Mouse (Mus musculus): ENCODE results near the gene Cs.
A peak's percentile ranks its signal among the peaks of the same experiment; 100 is the strongest.
"Not testable (repeated sequence)": the region's sequence is repeated elsewhere in the genome, so short reads cannot be mapped to it uniquely, and the experiment has no call there.

Gene Cs

GRCm38 (mm10) chr10:128337306-128338181 is at the start of gene Cs:
Gene Cs (plus strand): TSS chr10:128337734.
- peak; percentile 96 for DNase-seq

DNA sequence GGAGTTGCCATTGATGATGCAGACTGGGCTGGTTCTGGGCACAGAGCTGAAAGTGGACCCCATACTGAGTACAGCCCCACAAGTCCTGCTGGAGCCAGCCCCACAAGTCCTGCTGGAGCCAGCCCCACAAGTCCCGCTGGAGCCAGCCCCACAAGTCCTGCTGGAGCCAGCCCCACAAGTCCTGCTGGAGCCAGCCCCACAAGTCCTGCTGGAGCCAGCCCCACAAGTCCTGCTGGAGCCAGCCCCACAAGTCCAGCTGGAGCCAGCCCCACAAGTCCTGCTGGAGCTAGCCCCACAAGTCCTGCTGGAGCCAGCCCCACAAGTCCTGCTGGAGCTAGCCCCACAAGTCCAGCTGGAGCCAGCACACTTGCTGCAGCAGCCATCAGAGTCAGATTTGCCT is 46.9 kb upstream of the Cs start:
- DNase-seq: not testable (repeated sequence)

DNA sequence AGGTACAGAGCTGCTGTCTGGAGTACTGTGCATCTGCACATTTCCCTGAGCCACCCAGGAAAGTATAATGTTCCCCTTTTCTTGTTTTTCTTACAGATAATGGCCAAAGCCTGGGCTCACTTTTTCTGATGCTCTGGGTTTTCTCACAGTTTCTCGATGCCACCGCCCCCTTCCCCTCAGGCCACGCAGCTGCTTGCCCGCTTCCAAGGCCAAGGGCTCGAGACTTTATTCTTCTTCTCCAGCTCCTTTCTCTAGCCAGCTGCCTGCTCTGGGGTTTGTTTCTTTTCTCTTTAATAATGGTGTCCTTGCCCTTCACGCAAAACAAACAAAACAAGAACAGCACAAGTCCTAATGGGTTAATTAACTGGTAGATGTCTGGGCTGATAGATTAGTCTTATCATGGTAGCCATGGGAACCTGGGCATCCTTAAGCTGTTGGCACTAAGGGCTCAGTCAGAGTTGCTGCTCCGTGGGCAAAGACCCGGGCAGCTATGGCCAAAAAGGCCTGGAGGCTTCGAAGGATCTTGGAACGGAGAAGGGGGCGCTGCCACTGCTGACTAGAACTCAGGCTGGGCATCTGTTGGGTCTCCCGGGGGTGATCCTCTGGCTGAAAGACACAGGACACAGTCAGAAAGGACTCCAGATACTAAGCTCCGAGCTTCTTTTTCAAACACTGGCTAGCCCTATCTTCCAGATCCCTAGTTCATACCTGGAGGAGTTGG is 41.0 kb upstream of the Cs start:
- DNase-seq: no peak

DNA sequence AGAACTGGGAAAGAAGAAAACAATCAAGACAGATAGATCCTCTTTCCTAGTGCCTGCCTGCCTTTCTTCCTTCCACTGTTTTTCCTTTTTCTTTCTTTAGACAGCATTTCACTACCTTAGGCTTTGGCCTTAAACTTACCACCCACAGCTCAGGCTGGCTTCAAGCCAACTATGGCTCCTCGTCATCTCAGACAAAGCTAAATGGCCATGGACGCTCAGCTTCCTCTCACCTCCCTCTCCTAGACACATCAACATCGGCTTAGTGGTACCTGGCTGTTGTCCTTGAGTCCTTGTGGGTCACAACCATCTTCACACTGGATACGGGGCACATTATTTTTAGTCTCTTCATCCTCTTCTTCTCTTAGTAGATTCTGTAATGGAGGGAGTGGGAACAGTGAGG is 40.3 kb upstream of the Cs start:
- DNase-seq: no peak

DNA sequence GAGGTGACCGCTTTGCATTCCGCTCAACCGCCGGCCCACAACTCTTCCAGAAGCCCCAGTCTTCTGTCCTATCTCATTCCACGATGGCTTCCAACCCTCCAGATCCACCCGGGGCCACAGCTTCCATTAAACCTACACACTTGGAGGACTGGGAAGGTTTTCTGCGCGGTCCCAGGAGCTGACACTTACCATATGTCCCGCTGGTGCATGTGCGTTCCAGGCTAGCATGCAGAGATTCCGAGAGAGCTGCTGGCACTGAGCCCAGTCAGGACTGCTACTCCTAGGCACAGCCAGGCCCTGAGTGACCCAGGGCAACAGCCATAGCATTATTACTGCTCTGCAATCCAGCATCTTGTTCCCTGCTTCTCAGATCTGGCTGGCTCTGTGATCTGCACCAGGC is 39.9 kb upstream of the Cs start:
- DNase-seq: no peak

- DNase-seq: no peak
Observed at GRCm38 (mm10) chr10:128298243-128298642, 39.3 kb upstream of the Cs start.

GRCm38 (mm10) chr10:128298702-128299171 is 38.8 kb upstream of the Cs start, which contains the start of gene Il23a:
Gene Il23a (minus strand): TSS chr10:128298752.
- DNase-seq: no peak

DNA sequence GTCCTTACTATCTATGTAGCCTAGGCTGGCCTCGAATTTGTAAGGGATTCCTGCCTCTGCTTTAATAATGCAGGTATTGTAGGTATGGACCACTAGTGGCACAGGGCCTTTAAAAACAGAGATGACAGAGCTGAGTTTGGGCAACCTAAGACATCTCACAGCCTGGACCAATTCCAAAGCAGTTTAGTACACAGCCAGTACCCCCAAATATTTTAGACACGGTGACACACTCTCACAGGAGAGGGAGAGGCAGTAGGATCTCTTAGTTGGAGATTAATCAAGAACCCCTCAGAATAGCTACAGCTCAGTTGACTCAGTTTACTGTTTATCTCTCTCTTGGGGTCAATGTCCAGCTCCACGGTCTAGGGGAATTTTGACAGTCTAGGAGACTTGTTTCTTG is 35.2 kb upstream of the Cs start:
- DNase-seq: no peak

GRCm38 (mm10) chr10:128302785-128303125 is 34.8 kb upstream of the Cs start:
- DNase-seq: no peak

- DNase-seq: peak; percentile 100
Observed at GRCm38 (mm10) chr10:128303126-128304021, 34.2 kb upstream of the Cs start, which contains the start of gene Pan2. Gene Pan2 (plus strand): TSS chr10:128303335.

GRCm38 (mm10) chr10:128309654-128310053 is 27.9 kb upstream of the Cs start:
- no peak for DNase-seq

GRCm38 (mm10) chr10:128310177-128310576 is 27.4 kb upstream of the Cs start:
- no peak for DNase-seq

DNA sequence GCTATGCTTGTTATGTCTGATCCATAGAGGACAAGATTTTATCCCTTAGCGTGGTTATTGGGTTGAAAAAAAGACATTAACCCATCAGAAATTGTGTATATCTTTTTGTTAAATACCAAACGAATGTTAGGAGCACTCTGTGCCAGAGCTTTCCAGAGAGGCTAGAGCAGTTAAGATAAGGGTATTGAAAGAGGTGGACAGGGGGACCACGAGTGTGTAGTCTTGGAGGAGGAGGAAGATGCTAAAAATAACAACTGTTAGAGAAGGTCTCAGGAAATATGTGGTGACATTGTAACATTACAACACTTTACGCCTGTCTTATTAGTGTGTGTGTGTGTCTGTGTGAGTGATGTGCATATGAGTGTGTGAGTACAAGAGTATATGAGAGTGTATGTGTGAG is 26.6 kb upstream of the Cs start:
- DNase-seq: no peak

- DNase-seq: no peak
Observed at GRCm38 (mm10) chr10:128315578-128315977, 22.0 kb upstream of the Cs start.

DNA sequence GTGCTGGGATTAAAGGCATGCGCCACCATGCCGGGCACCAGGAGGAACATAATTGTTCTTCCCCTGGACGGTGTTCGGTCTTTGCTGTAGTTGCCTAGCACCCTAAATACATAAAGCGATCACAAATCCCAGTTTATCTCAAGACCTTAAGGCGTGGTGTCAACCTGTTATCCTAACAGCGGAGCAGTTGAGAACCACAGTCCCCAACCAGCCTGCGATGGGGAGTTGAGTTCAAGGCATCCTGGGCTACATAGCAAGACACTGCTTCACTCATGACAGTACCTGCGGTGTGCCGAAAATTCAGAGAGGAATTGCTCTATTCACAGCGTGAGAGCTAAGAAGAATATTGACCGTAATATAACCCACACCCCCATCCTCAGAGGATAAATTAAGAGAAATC is 15.9 kb upstream of the Cs start:
- DNase-seq: no peak

- peak; percentile 87 for DNase-seq
Observed at GRCm38 (mm10) chr10:128322141-128323108, 15.1 kb upstream of the Cs start, which contains the start of gene Cnpy2. Gene Cnpy2 (plus strand): TSS chr10:128322459.

- DNase-seq: no peak
Observed at GRCm38 (mm10) chr10:128323516-128323915, 14.0 kb upstream of the Cs start.

GRCm38 (mm10) chr10:128326825-128327224 is 10.7 kb upstream of the Cs start:
- no peak for DNase-seq

DNA sequence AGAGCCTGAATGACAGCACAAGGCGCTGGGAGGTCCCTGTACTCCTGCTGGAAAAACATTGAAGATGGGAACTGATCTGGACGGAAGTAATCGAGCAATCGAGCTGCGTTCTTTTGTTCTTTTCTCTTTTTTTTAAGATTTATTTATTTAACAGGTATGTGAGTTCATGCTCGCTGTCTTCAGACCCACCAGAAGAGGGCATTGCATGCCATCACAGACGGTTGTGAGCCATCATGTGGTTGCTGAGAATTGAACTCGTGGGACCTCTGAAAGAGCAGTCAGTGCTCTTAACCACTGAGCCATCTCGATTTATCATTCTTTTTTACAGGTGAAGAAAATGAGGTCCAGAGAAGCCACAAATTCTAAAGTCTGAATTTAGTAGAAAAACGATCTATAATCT is 9.9 kb upstream of the Cs start:
- no peak for DNase-seq

DNA sequence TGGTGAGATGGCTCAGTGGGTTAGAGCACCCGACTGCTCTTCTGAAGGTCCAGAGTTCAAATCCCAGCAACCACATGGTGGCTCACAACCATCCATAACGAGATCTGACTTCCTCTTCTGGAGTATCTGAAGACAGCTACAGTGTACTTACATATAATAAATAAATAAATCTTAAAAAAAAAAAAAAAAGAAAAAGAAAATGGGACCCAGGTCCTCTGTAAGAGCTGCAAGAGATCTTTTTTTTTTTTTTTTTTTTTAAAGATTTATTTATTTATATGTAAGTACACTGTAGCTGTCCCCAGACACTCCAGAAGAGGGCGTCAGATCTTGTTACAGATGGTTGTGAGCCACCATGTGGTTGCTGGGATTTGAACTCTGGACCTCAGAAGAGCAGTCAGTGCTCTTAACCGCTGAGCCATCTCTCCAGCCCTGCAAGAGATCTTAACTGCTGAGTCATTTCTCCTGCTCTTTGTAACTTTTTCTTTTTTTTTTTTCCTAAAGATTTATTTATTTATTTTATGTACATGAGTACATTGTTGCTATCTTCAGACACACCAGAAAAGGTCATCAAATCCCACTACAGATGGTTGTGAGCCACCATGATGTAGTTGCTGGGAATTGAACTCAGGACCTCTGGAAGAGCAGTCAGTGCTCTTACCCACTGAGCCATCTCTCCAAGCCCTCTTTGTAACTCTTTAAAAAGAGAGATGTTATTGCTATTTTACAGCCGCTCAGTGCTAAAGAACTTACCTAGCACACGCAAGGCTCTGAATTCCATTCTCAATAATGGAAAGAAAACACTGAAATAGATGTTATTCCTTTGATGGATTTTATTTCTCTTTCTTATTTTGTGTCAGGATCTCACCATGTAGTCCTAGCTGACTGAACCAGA is 4.9 kb upstream of the Cs start:
- not testable (repeated sequence) for DNase-seq

DNA sequence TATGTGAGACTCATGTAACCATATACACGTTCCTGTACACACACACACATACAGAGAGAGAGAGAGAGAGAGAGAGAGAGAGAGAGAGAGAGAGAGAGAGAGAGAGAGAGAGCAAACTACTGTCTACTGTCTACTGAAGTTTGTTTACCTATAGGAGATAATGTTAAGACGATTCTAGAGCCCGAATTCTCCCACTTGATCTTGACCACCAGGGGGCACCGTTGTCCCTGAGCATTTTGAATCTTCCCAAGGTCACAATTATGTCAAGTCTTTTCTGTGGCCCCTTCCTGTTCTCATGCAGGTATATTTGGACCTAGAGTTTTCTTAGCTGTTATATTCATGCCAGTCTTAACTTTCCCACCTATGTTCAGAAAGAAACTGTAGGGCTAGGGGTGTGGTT is 2.0 kb upstream of the Cs start:
- peak; percentile 31 for DNase-seq
